Mouse (Mus musculus): ENCODE measurements around the gene Ube3b.

GRCm38 (mm10) chr5:114358833-114359232 lies 21.6 kb upstream of the Ube3b start:
- TF ChIP-seq CTCF (IDR thresholded peaks at IDR 0.05; ENCODE audit: control insufficient read depth, insufficient read depth, insufficient read length) (no peak), FOSL1 (IDR thresholded peaks at IDR 0.05; ENCODE audit: insufficient read depth, low read length, poor library complexity, severe bottlenecking) (no peak)
